Mouse (Mus musculus) lung, adult 2 months (tissue): ENCODE results near the gene Mrpl37.

ENCODE experiments used
- CTCF ChIP-seq: fragments of 200-500 bp; IDR thresholded peaks from 2 replicates; pipeline ENCODE4 v1.5.1; 2011; ENCODE audit warnings: mild to moderate bottlenecking, low read length, control low read depth; ENCODE audit not compliant: insufficient read depth
- POLR2A ChIP-seq: fragments of 200-500 bp; IDR thresholded peaks from 2 replicates; pipeline ENCODE4 v1.6.1; 2011; ENCODE audit warnings: low read depth, mild to moderate bottlenecking, control low read depth, low read length, borderline replicate concordance; ENCODE audit errors: extremely low read depth

DNA sequence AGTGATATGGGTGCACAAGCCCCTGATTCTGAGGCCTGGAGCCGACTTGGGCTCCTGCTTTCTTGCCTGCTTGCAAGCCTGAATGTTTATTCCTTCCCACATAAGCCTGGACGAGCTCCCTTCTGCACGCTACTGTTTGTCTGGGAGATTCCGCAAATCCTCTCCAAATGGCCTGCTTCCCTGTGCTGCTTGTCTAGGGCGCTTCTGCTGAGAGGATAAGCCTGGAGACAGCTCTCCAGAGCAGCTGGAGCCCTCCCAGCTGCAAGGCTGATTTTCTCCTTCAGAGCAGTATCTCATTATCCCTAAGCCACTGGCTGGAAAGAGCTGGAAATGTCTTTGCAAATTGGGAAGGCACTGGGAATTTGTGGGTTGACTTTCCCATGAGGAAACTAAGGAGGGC lies 8.8 kb upstream of the Mrpl37 start:
- TF ChIP-seq CTCF (no peak), POLR2A (no peak)
